Mouse (Mus musculus) kidney, postnatal 0 days (tissue): Measurements from ENCODE around the gene Tmtc4. TPM values are rescaled to one million over a fixed set of nuclear protein-coding genes. Genes with fewer than 3 reads are reported as not detected.

Source experiments
- ATAC-seq: fragments of 200-750 bp; cut with Nextera tagmentation; replicated peaks from 2 replicates; pipeline ENCODE4 v1.8.0; 2017; ENCODE audit warnings: low read depth, moderate number of reproducible peaks, moderate TSS enrichment, moderate library complexity; ENCODE audit not compliant: low FRiP score
- DNase-seq: peaks from one replicate; pipeline ENCODE4 v3.0.0-alpha.2; 2016; ENCODE audit warnings: low spot score
- H3K27ac ChIP-seq: fragments of 300-500 bp; sonication (generic); 2 replicates; pipeline ENCODE4 v1.5.1; 2014; ENCODE audit warnings: mild to moderate bottlenecking
- H3K27me3 ChIP-seq: fragments of 300-500 bp; sonication (generic); 2 replicates; pipeline ENCODE4 v1.6.1; 2014; ENCODE audit warnings: low read length, mixed read lengths; ENCODE audit not compliant: insufficient read depth
- H3K36me3 ChIP-seq: fragments of 300-500 bp; sonication (generic); 2 replicates; pipeline ENCODE4 v1.6.1; 2014; ENCODE audit warnings: low read length, mixed read lengths; ENCODE audit not compliant: insufficient read depth
- H3K4me1 ChIP-seq: fragments of 300-500 bp; sonication (generic); replicated peaks from 2 replicates; pipeline ENCODE4 v1.6.1; 2014; ENCODE audit warnings: antibody characterized with exemption, low read length, mixed read lengths; ENCODE audit not compliant: insufficient read depth
- H3K4me2 ChIP-seq: fragments of 300-500 bp; sonication (generic); 2 replicates; pipeline ENCODE4 v1.6.1; 2014; ENCODE audit warnings: mild to moderate bottlenecking, low read length, moderate library complexity, mixed read lengths
- H3K4me3 ChIP-seq: fragments of 300-500 bp; sonication (generic); replicated peaks from 2 replicates; pipeline ENCODE4 v1.5.1; 2014; ENCODE audit warnings: low read depth, low read length
- H3K9ac ChIP-seq: fragments of 300-500 bp; sonication (generic); 2 replicates; pipeline ENCODE4 v1.6.1; 2014; ENCODE audit warnings: low read depth, low read length
- H3K9me3 ChIP-seq: fragments of 300-500 bp; sonication (generic); replicated peaks from 2 replicates; pipeline ENCODE4 v1.6.1; 2016; ENCODE audit warnings: low read length, inconsistent platforms, mixed read lengths
- CTCF ChIP-seq: IDR thresholded peaks from 2 replicates; pipeline ENCODE4 v1.5.1; 2016; ENCODE audit warnings: antibody characterized with exemption, low read depth, mild to moderate bottlenecking, moderate library complexity
- WGBS: fragments of 180-500 bp; shearing (Covaris S2); extraction: QIAGEN DNeasy Blood & Tissue Kit; methylation state at CpG from one replicate; pipeline ENCODE4 v1.1.7; 2014; 5-methylcytosine and 5-hydroxymethylcytosine counted together
- polyA plus RNA-seq: library from polyadenylated mRNA; unstranded; fragments of >200 nt; fragmentation: Nextera tagmentation; extraction: Ambion mirVana; gene quantifications from 2 replicates; pipeline ENCODE4 v1.2.1, GENCODE M21; 2015

The Tmtc4 gene
- polyA plus RNA-seq, 1 experiment from 2014 or later, result 25.8 TPM

- TF ChIP-seq CTCF, result no peak
- Histone ChIP-seq H3K36me3 (no peaks in the 10 kb centered on the region), H3K4me1 (no peaks in the 10 kb centered on the region), H3K9ac (no peak overlapping the region), H3K4me2 (no peak overlapping the region), H3K4me3 (no peak overlapping the region), H3K27me3 (no peaks in the 10 kb centered on the region), H3K9me3 (no peaks in the 10 kb centered on the region), H3K27ac (no peak overlapping the region)
- 80% methylated on average over 7 of the region's 7 CpGs for WGBS
- no peak for DNase-seq
- ATAC-seq, result no peak
Observed at GRCm38 (mm10) chr14:122882795-122883409, 100.9 kb downstream of the Tmtc4 start.

- ATAC-seq, result no peak
- 57% methylated on average over 9 of the region's 9 CpGs for WGBS
Observed at GRCm38 (mm10) chr14:122882201-122882639, 101.6 kb downstream of the Tmtc4 start.

DNA sequence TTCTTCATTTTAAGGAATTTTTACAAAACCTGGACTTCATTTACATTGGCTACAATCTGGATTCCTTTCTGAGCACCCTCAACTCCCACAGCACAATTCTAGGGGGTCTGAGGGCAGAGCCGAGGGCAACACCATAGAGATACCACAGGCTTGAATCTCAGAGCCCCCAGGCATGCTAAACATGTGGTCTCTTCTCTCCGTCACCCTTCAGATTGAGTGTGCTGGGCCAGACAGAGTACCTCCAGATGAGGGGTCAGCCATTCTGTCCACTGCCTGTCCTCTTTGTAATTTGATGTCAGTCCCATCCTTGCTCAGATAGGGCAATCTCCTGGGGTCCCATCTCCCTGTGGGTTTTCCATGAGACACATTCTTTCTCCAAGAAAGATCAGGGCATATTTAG is 102.1 kb downstream of the Tmtc4 start:
- WGBS, result 69% methylated on average over 2 of the region's 2 CpGs
- DNase-seq, result no peak
- no peaks in the 10 kb centered on the region for H3K9me3 ChIP-seq

More at GRCm38 (mm10) chr14:122882201-122882639, 101.6 kb downstream of the Tmtc4 start:
- Histone ChIP-seq H3K9me3 (no peaks in the 10 kb centered on the region), H3K4me3 (no peak overlapping the region), H3K27ac (no peak overlapping the region), H3K9ac (no peak overlapping the region), H3K36me3 (no peaks in the 10 kb centered on the region), H3K4me1 (no peaks in the 10 kb centered on the region), H3K27me3 (no peaks in the 10 kb centered on the region), H3K4me2 (no peak overlapping the region)
- TF ChIP-seq CTCF, result no peak
- no peak for DNase-seq

DNA sequence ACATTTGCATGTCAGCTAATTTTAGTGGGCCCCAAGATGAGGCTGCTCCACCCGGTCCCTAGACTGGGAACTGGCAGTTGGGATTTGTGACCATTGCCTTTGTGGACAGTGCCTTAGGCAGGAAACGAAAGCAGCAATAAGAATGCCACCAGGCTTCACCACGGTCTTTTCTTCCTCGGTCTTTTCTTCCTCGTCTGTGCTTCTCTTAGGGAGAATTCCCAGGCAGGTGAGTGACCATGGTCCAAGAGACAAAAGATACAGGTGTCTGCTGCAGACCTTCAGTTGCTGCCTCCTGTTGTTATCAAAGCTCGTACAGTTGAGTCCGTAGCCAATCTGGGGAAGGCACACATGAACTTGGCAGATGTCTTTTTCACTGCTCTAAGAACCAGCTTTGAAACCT is 103.5 kb downstream of the Tmtc4 start:
- WGBS, result 74% methylated on average over 7 of the region's 7 CpGs

More for the DNA sequence above, 102.1 kb downstream of the Tmtc4 start:
- no peaks in the 10 kb centered on the region for H3K36me3 ChIP-seq
- no peaks in the 10 kb centered on the region for H3K4me1 ChIP-seq
- TF ChIP-seq CTCF, result no peak
- H3K4me3 ChIP-seq, result no peak overlapping the region
- ATAC-seq, result no peak
- no peak overlapping the region for H3K9ac ChIP-seq
- no peaks in the 10 kb centered on the region for H3K27me3 ChIP-seq
- H3K4me2 ChIP-seq, result no peak overlapping the region
- H3K27ac ChIP-seq, result no peak overlapping the region

DNA sequence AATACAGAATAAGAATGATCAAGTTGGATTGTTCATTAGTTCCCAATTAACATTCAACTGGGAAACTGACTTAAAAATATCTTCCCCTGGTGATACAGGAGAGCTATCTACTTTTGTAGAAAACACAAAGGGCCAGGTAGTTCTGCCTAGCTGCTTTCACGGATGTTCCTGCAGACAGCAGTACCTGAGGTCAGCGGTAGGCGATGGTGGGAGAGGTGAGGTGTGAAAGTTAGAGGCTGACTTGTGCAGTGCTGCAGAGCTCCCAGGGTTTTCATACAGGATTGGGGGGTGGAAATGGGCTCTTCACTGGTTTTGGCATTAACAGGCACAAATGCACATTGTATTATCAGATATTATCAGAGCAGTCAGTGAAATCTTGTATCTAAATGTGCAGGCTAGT is 106.0 kb downstream of the Tmtc4 start:
- no peak for TF ChIP-seq CTCF
- H3K4me1 ChIP-seq, result no peaks in the 10 kb centered on the region
- H3K4me2 ChIP-seq, result no peak overlapping the region
- DNase-seq, result no peak
- H3K9ac ChIP-seq, result no peak overlapping the region
- no peak overlapping the region for H3K27ac ChIP-seq
- no peaks in the 10 kb centered on the region for H3K27me3 ChIP-seq
- no peaks in the 10 kb centered on the region for H3K9me3 ChIP-seq
- H3K36me3 ChIP-seq, result no peaks in the 10 kb centered on the region
- no peak for ATAC-seq
- 84% methylated on average over 3 of the region's 3 CpGs for WGBS
- no peak overlapping the region for H3K4me3 ChIP-seq

More for the DNA sequence above, 103.5 kb downstream of the Tmtc4 start:
- no peaks in the 10 kb centered on the region for H3K27me3 ChIP-seq
- no peak overlapping the region for H3K9ac ChIP-seq
- ATAC-seq, result no peak
- no peak for DNase-seq
- no peaks in the 10 kb centered on the region for H3K4me1 ChIP-seq
- no peak overlapping the region for H3K27ac ChIP-seq
- no peak overlapping the region for H3K4me3 ChIP-seq
- no peaks in the 10 kb centered on the region for H3K36me3 ChIP-seq
- TF ChIP-seq CTCF, result no peak
- no peaks in the 10 kb centered on the region for H3K9me3 ChIP-seq
- H3K4me2 ChIP-seq, result no peak overlapping the region

- 0 out of 2 replicates have a peak, but pooled peaks have one; percentile 61 for ATAC-seq
- H3K4me1 ChIP-seq, result no peaks in the 10 kb centered on the region
- H3K27ac ChIP-seq, result no peak overlapping the region
- no peaks in the 10 kb centered on the region for H3K27me3 ChIP-seq
- no peak for TF ChIP-seq CTCF
- no peak overlapping the region for H3K4me2 ChIP-seq
- no peak for DNase-seq
- H3K36me3 ChIP-seq, result no peaks in the 10 kb centered on the region
- no peaks in the 10 kb centered on the region for H3K9me3 ChIP-seq
- H3K9ac ChIP-seq, result no peak overlapping the region
- H3K4me3 ChIP-seq, result no peak overlapping the region
- WGBS, result 68% methylated on average over 7 of the region's 7 CpGs
Observed at GRCm38 (mm10) chr14:122876723-122877122, 107.1 kb downstream of the Tmtc4 start.

DNA sequence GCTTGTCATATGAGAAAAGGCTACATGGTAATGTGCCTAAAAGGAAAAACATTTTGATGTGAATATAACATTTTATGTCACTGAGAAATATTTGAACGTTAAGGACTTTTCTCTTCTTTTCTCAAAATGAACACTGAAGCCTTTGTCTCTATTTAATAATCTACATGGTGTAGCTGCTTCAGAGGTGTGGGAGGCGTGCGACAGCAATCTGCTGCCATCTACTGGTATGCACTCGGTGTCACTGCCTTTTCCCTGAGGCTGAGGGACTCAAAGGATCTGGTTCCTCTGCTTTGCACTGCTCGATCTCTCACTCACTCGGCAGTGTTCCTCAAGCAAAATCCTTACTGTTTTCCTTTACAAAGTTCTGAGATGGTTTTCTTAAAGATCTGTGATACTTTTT is 107.7 kb downstream of the Tmtc4 start:
- ATAC-seq, result peak; percentile 88
- WGBS, result 2% methylated on average over 6 of the region's 6 CpGs

More for the DNA sequence above, 107.7 kb downstream of the Tmtc4 start:
- Histone ChIP-seq H3K4me1 (no peaks in the 10 kb centered on the region), H3K27ac (no peak overlapping the region), H3K9ac (no peak overlapping the region), H3K9me3 (no peaks in the 10 kb centered on the region), H3K4me2 (no peak overlapping the region), H3K4me3 (no peak overlapping the region), H3K36me3 (no peaks in the 10 kb centered on the region), H3K27me3 (no peaks in the 10 kb centered on the region)
- peak; percentile 94 for DNase-seq
- peak; percentile 97 for TF ChIP-seq CTCF
